Mouse (Mus musculus) liver, postnatal 0 days (tissue): ENCODE measurements at regions not wholly inside any gene's neighbourhood (a gene's known extent, or its start where the extent isn't known, plus 50 kb on each side); places are given as distances from the start of the nearest gene placed in this dataset.

Experiments used
- CTCF ChIP-seq: sonication (generic); IDR thresholded peaks from 2 replicates; pipeline ENCODE4 v1.5.1; 2016; ENCODE audit warnings: antibody characterized with exemption, low read depth
- EP300 ChIP-seq: IDR thresholded peaks from 2 replicates; pipeline ENCODE4 v1.6.1; 2016; ENCODE audit warnings: antibody characterized with exemption, low read depth, mild to moderate bottlenecking

DNA sequence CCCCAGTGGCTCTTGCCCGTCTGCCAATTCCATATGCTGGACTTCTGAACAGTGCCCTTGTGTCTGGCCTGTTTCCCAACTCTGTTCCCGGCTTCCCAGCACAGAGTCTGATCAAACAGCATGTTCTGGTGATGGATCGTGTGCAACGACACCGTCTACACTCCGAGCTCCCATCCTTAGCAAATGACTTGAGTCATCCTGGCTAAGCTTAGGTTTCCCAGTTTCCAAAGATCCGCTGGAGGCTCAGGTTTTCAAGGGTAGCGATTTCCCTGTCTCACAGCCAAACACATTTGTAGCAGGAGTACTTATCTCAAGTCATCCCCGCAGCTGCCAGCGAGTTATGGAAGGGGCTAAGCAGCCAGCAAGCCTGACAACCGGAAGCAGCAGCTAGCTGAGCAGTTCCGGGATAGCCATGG is 418.6 kb downstream of the Btg1 start:
- TF ChIP-seq CTCF (no peak), EP300 (no peak)
